Mouse (Mus musculus) kidney, adult 11 months (tissue): ENCODE measurements around the gene Aldh3b3.

Experiments
- DNase-seq: peaks from one replicate; pipeline ENCODE4 v3.0.0; 2022

Gene Aldh3b3

DNA sequence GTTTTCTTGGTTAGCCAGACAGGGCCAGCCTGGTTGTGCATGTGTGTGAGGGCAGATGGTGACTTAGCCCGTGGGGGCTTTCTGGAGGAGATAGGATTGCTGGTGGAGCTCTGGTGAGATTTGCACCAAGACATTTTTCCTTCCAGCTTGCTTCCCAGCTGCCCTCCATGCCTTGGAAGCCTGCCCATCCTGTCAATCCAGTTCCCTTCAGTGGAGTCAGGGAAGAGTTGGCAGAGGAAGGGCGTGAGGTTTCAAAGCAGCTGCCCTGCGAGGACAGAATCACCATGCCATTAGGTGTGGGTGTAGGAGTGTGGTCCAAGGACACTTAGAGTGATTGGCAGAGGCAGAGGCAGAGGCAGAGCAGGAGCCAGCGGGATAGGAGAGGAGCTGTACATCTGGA is at the start of gene Aldh3b3:
Aldh3b3 (plus strand) TSS at position 176 of the 400 bp plus-strand sequence.
- DNase-seq, result peak; percentile 35

DNA sequence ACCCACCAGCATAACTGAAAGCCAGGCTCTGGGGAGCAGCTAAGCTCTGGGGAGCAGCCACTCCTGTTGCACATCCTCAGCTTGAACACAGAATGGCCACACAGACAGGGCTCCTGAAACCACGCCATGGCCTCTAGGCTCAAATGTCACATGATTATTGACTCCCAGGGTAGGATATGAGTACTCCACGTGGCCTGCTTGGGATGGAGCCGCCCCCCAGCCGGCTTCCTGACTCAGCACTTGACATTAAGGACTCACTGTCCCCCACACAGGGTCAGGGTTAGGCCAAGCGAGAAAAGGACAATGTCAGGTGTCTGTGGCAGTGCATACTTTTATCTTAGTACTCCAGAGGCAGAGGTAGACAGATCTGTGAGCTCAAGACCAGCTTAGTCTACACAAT is 48.2 kb upstream of the Aldh3b3 start:
- peak; percentile 43 for DNase-seq

DNA sequence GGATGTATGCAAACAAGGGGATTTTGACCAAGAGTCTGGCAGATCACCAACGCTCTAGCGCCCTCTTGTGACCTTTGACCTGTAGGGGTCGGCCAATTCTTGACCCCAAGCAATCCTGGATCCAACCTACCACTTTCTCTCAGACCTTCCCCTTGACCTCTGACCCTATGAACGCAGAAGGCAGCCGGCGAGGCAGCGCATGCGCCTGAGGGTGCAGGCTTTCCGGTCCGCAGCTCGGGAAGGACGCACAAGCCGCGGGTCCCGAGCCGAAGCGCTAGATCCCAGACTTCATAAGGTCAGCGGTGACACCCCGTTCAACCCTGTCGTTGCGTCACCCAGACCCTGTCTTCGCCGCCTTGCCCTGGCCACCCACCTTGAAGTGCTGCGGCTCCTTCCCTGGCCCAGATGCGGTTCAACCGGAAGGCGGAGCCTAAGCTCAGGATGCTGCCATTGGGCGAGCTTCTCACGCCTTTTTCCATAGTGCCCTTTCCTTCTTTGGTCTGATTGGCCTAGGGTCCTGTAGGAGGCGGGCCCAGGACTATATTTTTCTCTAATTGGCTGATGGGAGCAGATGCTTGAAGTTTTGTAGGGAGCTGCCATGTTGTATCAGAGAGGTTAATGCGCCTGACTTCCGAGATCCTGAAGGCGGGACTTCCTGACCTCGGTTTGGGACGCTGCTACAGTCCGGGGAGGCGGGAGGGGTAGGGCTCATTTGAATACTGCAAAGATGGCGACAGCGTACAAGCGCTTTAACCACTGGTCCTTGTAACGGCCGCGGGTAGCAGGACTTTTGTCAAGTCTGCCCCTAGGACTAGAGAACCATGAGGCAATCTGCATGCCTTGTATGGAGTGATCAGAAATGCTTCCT is 45.9 kb upstream of the Aldh3b3 start, which contains the start of gene Ndufs8:
Ndufs8 (minus strand) TSS at position 438 of the 868 bp plus-strand sequence.
- peak; percentile 98 for DNase-seq

DNA sequence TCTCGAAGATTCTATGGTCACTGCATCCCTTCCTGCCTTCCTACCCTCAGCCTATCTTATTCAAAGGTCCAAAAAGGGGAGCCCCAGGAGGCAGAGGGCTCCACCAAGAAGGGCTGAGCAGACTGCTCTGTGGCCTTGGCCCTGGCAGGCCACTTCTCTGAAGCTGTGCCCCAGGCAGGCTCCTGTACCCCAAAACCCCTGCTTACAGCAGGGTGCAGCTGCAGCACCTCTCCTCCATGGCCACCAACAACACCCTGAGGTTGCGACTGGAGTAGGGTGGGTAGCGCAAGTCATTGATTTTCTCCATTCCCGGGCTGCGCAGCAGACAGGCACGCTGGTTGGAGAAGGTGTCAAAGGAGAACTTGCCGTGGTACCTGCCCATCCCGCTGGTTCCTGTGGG is 44.8 kb upstream of the Aldh3b3 start:
- DNase-seq, result no peak

DNA sequence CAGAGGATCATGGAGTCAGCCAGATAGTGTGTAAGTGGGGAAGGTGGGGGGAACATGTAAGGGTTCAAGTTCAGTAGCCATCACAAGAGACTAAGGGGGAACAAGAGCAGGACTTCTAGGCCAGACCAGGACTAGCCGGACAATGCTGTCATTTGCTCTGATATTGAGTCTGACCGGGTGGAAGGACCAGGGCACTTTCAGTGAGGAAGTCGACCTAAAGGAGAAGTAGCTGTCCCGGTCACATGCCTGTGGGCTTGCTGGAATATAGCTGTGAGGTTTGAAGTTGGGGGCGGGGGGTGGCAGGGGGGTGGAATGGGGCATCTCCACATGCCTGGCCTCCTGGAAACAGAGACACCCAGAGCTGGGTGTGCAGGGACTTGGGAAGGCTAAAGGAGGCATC is 43.9 kb upstream of the Aldh3b3 start:
- DNase-seq, result no peak

DNA sequence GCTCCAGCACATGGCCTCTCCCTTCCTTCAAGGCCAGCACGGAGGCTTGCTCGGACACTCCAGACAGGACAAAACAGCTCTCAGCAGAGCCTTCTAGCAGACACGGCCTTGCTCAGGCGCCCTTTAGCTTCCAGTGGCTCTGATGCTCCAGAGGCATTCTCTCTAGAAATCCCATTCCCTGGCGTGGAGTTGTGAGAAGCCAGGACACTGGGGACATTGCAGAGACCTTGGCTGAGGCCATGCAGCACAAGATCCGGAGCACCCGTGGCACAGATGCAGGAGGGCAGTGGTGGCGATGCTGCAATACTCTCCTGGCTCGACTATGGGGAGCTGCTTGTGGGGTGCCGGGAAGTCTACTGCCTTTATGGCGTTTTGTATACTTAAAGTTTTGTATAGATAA is 41.7 kb upstream of the Aldh3b3 start:
- DNase-seq, result no peak

DNA sequence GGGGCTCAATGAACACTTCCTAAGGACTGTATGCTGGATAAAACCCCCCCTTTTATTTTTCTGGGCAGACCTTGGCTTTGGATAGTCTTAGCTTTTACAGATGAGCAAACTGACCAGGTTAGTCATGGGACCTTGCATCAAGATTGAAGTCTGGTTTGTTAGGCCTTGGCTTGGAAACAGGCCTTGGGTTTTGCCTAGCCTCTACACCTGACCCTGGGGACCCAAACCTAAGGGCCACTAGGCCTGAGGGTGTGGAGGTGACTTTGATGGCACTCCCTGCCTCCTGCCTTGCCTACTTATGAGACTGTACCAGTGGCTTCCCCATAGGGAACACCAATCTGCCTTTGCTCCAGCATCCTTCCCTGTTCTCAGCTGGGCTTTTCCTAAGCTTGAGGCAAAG is 38.5 kb upstream of the Aldh3b3 start:
- DNase-seq, result no peak

DNA sequence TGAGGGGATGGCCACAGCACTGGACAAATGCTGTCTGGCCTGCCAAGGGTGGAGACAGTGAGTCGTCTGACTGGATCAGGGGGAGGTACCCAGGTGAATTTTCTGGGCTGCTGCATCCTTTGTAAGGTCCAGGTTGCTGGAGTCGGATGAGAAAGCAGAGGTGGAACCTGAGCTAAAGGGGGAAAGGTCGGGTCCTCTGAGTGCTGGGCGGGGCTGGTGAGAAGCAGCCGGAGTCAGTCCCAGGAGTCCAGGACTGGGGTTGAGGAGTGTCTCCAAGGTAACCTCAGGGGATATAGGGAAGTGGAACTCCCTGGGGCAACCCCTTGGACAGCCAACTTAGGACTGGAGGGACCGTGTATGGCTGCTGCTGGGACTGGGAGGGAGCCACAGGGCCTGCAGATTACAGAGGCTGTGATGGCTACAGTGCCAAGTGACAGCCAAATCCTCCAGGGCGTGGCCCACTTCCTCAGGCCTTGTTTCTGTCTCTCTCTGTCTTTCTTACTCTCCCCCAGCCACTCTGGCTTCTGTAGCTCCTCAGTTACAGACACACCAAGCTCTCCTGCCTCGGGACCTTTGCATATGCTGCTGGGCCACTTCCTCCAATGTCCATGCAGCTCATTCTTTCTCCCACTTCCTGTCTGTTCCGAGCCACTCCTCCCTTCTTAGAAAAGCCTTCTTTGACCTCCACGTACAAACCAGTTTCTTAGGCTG is 35.6 kb upstream of the Aldh3b3 start:
- DNase-seq, result no peak

DNA sequence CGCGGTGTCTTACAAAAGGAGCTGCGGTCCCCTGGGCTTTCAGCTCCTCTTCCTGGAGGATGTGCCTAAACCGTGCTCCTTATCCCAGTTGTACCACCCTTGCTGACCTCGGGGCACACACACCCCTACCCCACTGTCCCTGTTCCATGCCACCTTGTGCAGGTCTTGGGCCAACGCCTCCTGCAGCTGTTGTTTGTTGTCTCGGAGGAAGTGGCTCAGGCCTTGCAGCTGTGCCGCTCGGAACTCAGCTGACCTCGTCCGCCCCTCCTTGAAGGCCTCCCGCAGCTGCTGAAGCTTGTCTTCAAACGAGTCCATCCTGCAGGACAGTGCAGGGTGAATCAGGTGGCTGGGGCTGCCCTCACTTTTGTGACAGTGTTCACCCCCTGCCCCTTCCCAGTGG is 34.9 kb upstream of the Aldh3b3 start:
- no peak for DNase-seq

DNA sequence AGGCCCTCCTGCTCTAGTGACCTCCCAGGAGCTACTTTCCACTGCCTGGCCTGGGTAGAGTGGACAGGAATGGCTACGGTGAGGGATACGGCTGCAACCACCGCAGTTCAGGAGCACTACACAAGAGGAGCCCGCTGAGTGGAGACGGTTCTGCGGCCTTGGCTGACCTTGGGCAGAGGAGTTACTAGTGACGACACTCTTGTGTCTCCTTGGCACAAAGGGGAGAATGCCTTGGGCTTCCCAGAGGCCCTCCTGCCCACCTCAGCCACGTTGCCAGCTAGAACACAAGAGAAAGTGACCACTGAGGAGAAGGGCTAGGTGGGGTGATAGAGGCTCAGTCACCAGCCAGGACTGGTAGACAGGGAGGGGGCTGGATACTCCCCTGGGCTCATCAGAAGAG is 34.3 kb upstream of the Aldh3b3 start:
- no peak for DNase-seq

DNA sequence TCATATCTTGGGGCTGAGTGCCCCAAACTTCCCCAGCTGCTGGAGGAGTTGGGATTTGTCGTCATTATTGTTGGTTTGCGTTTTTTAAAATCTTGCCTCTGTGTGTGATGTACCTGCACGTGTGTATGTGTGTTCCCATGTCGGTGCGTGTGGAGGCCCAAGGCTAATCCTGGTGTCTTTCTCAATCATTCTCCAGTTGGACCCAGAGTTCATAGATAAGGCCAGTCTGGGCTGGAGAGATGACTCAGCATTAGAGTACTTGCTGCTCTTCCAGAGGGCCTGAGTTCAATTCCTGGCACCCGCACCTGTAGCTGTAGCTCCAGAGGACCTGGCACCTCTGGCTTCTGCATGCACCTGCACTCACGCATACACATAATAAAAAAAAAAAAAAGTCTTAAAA is 33.6 kb upstream of the Aldh3b3 start:
- DNase-seq, result no peak

DNA sequence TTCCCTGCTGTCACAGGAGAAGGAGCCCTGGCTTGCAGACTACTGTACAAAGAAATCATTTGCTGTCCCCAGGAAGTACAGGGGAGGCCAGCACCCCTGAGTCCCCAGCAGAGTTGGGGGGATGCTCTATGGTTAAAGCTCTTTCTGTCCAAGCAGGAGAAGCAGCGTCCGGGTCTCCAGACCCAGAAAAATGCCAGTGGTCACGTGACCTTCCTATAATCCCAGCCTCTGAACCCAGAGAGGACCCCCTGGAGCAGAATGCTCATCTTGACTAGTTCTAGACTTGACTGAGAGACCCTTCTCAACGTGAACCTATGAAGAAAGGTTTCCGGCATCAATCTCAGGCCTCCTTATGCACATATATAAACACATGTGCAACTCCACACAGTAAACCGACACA is 32.6 kb upstream of the Aldh3b3 start:
- DNase-seq, result no peak

DNA sequence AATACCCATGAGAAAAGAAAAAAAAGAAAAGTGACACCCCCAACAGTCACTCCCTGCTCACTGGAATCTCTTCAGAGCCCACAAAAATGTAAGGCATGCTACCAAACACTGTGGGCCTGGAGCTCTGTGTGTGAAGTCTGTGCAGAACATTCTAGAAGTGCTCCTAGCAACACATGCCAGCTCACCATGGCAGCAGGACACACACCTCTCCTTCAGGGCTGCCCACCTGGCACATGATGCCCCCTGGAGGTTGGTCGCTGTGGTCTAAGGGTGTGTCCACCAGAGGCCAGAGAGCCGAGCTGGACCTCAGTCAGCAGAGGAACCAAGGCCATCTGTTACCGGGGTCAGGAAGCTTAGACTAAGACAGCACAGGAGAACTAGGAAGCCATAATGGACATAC is 32.2 kb upstream of the Aldh3b3 start:
- no peak for DNase-seq

DNA sequence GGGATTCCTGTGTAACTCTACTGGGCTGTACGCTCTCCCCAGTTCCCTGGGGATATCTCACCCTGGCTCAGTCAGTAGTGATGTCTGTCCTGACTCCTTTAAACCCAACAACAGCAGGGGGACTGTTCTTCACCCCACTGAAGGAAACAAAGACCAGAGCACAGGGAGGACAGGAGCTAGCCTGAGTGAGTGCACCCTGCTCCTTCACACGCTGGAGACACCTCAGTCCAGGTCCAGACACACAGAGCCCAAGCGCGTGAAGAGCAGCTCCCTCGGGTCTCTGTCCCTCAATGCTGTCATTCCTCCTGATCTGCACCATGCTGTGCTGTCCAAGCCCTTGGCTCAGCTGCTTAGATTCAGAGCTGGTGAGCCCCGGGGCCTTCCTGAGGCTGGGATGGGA is 31.8 kb upstream of the Aldh3b3 start:
- DNase-seq, result no peak

DNA sequence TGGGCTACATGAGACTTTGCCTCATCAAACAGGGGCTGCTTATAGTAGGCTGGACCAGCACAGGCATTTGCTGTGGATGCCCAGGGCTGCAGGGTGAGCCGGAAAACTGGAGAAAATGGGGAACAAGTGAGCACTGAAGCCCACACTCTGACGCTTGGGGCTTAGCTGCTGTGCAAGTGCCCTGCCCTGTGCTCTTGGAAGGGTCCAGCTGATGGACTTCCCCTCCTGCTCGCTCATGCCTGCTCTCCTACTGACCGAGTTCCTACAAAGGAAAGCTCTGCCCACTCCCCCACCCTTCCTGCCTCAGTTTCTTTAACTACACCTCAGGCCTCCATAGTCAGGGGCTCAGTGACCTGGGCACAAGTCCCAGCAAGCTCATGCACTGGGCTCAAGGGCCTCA is 30.5 kb upstream of the Aldh3b3 start:
- no peak for DNase-seq

DNA sequence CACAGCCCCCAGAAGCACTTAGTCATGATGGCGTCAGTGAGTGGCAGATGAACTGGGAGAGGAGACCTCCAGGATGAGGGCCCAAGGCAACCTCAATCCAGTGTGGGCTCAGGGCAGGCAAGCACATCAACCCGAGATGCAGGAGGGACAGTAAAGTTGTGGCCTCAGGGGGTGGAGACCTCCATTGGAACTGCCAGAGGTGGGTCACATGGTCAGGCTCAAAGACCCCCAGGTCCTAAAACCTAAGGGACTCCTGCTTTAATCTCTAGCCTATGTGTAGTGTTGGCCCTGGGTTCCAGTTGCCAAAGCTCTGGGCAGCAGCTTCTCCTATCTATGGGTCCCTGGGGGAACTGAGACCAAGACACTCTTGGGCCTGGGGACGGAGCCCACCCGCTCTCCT is 29.7 kb upstream of the Aldh3b3 start:
- no peak for DNase-seq

DNA sequence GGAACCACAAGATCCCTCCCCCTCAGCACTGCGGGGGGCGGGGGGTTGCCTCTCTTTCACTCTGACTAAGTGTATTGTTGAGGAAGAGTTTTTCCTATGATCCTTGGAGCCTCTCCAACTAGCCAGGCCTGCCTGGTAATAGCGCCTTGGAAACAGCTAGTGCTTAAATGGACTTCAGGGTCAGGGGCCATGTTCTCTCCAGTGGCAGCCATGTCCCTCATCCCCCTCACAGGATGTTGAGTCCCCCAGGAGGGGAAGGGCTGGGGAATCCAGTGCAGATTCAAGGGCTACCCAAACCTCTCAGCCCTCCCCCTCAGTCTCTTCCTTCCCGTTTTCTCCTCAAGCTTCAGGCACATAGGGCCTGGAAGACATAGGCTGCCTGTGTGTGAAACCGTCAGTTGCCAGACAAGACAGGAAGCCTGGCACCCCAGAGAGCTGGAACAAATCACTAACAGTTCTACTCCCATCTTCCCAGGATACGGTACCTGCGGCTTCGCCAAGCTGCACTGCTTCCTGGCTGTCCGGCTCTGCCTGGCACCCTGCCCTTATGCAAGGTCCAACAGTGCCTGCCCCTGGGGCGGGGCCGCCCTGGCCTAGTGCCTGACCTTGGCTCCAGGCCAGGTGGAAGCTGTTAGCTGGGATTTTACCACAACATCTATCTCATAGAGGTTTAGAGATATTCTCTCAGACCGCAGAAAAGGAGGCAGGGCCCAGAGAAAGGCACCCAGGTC is 29.1 kb upstream of the Aldh3b3 start, which contains the start of gene Aldh3b1:
Aldh3b1 (minus strand) TSS at position 598 of the 731 bp plus-strand sequence.
- peak; percentile 92 for DNase-seq

DNA sequence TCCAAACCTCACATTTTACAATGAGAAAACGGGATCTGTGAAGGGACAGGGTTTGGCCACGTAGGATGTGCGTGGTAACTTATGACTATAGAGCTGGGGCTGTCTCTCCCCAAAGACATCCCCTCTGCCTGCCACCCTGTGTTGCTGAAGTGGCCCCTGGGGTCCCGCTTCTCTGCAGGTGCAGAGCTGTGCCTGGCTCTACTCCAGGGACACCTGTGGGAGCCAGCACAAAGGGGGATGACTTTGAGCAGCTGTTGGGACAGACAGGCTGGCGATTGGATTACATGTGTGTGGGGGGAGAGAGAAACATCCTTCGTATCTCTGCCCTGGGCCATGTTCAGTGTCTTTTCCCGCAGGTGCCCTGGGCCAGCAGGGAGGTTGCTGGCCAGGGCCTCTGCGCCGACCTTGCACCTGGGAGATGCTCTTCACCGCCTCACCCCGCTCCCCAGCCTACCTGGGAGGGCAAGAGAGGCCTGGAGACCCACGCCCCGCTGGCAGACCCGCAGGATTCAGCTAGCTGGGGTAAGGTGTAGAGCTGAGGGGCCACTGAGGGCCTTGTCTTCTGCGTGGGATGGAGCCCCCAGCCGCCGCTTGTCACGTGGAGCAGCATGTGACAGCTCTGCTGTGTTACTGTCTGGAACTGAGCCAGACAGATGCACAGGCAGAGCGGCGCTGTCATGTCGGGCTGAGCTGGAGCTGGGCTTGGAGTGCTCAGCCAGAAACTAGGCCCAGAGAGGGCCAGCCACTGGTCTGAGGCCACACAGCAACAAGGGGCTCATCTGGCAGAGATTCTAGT is 28.0 kb upstream of the Aldh3b3 start:
- no peak for DNase-seq

DNA sequence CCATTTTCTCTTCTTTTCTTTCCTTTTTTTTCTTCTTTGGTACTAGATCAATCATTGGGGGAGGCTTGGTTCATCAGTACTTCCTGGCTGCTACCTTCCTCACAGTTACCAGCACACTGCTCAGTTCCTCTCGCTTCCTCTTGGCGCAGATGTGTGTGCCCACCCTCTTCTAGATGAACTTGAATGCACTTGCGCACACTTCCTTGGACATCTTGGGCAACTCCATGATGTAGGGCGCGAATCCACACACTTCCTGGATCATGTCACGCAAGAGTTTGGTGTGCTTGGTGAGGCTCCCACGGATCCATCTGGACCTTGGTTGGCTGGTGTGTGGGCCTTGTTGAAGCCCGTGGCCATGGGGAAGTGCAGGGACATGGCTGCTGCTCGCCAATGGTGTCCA is 26.7 kb upstream of the Aldh3b3 start:
- DNase-seq, result no peak

DNA sequence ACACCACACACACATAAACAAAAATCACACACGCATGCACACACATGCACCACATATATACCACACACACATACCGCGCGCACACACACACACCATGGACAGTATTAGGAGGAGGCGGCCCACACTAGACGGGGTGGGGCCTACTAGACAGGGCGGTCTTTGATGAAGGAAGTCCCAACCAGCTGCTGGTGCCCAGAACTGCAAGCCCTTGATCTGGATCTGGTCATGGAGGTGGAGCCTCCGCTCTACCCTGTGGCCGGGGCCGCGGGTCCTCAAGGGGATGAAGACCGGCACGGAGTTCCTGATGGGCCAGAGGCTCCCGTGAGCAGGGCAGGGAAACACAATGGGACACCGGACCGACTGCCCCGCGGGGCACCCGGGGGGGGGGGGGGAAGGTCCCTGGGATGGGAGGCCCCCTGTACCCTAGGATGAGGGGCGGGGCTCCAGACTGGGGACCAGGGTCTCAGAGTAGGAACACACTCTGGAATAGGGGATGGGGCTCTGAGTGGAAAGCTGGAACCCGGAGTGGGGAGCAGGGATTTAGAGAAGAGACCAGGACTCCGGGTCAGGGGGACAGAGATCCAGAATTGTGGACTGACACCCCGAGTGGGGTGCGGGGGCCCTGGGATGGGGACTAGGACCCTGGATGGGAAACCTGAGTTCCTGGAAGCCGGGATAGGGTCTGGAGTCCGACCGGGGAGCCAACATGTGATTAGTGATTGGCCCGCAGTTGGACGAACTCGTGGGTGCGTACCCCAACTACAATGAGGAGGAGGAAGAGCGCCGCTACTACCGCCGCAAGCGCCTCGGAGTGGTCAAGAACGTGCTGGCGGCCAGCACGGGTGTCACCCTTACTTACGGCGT is 23.2 kb upstream of the Aldh3b3 start, which contains the start of gene Unc93b1:
Unc93b1 (plus strand) TSS at position 155 of the 864 bp plus-strand sequence.
- peak; percentile 73 for DNase-seq
